Mouse (Mus musculus) lung, postnatal 25 days (tissue): ENCODE results near the gene Gm38392.

Experiments used
- DNase-seq: peaks from one replicate; pipeline ENCODE4 v3.0.0; 2022; ENCODE audit warnings: low spot score

Gm38392 gene

GRCm38 (mm10) chr3:88235616-88236015, 51.4 kb downstream of the Gm38392 start:
- no peak for DNase-seq

DNA sequence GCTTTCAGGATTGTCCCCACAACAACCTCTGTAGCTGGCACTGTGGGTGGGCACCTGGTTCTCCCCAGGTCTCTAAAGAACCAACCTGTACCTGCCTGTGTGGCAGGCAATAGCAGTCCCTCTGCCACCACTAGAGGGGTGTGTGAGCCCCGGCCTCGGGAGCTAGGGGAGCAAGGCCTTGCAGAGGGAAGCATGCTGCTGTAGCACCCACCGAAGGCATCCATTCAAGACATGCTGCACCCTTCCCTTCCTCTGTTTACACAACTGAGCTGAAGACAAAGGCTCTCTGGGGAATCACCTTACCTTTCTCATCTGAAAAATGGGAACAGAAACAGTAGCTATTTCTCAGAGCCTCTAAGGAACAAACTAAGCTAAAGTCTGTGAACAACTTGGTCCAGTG, 51.8 kb downstream of the Gm38392 start:
- DNase-seq = no peak

- DNase-seq = no peak
Measured at GRCm38 (mm10) chr3:88234041-88234440, 53.0 kb downstream of the Gm38392 start.

GRCm38 (mm10) chr3:88232851-88233649, 54.0 kb downstream of the Gm38392 start:
- DNase-seq = no peak

DNA sequence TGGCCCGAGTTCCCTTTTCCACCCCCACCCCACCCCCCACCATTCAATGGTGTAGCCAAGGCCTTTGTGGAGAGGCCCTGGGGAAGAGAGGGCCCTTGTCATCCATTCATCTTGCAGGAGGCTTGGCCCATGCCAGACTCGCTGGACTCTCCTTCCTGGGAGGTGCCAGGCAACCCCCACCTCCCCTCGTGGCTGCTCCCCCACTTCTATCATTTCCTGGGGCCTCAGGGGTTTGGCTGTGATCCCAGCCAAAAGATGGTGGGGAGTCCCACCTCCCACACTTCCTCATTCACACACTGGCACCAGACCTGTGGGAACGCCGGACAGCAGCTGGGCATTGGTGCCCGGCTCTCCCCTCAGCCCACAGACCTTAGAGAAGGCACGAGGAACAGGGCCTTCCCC, 54.7 kb downstream of the Gm38392 start:
- no peak for DNase-seq

DNA sequence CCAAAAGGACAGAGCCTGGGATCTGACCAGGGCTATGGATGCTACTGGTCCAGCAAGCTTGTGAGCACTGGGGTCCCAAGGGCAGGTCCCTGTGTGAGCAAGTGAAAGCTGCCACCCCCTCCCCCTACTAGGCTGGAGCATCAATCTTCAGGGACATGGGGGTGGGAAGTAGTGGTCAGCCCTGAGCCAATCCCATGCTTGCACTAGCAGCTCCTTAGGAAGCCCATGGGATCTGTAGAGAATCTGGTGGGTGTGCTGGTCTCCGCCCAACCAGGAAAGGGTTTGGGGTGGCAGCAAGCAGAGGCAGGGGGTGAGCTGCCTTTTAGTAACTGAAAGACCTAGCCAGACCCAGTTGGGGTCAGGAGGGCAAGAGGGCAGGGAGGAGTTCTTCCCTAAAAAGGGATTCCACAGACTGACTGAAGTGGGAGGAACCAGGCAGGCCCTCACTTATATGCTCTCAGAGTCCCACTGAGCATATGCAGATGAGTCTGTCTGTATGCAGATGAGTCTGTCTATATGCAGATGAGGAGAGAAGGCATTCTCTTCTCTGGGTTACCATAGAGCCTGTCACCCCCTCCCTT, 55.9 kb downstream of the Gm38392 start:
- DNase-seq = no peak

DNA sequence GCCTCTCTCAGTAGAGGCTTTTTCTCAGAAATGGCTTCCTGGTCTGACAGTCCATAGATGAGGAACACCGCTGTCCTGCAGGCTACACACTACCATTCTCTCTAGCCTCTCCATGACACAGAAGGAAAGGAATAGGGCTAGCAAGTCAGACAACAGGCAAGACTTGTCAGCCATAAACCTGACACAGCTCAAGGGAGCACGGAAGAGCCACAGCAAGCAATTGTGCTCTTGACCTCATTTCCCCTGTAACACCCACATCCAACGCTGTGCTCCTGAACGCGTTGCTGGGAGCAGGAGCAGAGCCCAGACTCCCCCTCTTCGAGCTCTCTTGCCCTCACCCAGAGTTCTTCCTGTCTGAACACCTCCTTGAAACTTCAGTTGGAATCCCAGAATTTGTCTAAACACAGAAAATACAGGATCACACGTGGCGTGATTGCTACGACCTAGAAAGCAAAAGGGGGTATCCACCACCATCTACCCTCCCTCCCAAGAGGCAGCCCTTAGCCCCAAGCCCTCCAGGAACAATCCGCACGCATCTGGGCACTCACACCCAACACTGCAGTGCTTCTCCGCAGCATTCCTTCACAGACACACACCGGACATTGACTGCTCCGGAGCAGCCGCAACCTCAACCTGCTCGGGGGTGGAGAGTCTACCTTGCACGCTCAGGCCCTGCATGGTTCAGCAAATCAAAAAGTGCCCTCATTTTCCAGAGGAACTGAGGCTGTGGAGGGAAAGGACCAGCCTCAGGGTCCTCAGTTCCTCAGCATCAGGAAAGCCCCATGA, 56.6 kb downstream of the Gm38392 start:
- DNase-seq = no peak

DNA sequence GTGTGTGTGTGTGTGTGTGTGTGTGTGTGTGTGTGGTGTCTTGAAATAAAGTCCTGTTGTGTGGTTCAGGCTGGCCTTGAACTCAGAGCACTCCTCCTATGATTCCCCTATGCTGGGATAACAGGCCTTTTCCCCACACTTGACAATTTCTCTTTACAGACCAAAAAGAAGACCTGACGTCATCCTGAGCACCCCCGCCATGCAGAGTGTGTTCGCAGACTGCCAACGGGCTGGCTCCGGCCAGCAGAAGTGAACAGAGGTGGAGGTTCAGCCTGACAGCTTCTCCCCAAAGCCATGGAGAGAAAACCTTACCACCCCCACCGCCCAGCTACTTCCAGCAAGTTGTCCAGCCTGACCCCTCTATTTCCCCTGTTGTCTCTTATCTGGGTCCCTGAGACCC, 57.5 kb downstream of the Gm38392 start:
- no peak for DNase-seq

DNA sequence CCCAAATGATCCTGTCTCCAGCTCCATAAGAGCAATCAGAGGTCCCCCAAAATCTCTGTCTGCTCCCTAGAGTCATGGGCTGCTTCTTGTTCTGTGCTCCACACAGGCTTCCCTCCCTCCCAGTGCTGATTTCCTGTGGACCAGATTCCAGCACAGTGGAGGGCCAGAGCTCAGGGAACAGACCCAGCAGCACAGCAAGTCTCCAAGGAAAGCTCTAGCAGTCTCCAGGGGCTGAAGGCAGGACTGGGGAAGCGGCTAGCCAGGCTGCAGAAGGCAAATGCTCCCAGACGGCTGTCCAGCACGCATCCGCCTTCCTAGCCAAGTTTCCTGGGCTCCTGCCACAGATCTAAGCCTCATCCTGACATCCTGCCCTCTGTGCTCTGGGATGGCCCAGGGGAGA, 58.1 kb downstream of the Gm38392 start:
- DNase-seq = no peak

DNA sequence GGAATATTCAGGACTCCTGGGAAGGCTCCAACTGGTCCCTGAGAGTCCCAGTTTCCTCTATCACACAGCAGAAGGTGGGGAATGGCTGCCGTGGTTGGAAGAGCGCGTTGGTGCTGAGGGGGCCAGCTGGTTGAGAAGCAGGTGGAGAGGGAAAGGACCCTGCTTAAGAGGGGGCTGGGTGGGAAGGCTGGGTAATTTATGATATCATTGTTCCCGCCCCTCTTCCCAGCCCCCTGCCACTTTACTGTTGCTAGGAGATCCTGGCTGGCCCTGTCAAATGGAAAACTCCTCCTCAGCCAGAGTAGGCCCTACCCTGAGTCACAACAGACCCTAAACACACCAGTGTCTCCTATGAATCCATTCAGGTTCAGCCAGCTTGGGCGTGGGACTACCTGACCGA, 59.0 kb downstream of the Gm38392 start:
- DNase-seq = no peak

GRCm38 (mm10) chr3:88227260-88227659, 59.8 kb downstream of the Gm38392 start:
- DNase-seq = no peak

- no peak for DNase-seq
Measured at GRCm38 (mm10) chr3:88226101-88226845, 60.7 kb downstream of the Gm38392 start.

- DNase-seq = no peak
Measured at GRCm38 (mm10) chr3:88224929-88225328, 62.1 kb downstream of the Gm38392 start.

DNA sequence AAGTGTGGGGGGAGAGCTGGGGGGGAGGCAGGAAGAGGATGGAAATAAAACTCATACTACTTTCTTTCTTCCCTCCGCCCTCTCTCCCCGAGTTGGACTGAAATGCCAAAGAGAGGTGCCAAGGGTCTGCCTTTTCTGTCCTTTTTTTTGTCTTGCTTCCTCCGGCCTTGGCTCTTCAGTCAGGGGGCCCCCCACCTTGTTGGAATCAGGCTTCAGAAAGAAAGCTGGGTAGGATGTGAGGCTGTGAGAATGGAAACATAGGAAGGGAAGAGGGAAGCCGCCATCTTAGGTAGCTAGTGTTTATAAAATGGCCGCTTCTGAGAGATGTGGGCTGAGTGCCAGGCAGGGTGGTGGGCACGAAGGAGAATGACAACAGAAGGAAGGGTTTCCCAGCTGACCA, 64.6 kb downstream of the Gm38392 start:
- DNase-seq = no peak

- DNase-seq = no peak
Measured at GRCm38 (mm10) chr3:88221519-88222390, 65.3 kb downstream of the Gm38392 start.

GRCm38 (mm10) chr3:88220842-88221241, 66.2 kb downstream of the Gm38392 start:
- peak; percentile 48 for DNase-seq

GRCm38 (mm10) chr3:88219940-88220339, 67.1 kb downstream of the Gm38392 start:
- no peak for DNase-seq

GRCm38 (mm10) chr3:88217679-88218078, 69.3 kb downstream of the Gm38392 start:
- no peak for DNase-seq

GRCm38 (mm10) chr3:88216534-88217326, 70.3 kb downstream of the Gm38392 start:
- no peak for DNase-seq

- DNase-seq = no peak
Measured at GRCm38 (mm10) chr3:88216116-88216515, 70.9 kb downstream of the Gm38392 start.
